Mouse (Mus musculus) megakaryocyte-erythroid progenitor cell, adult 5 weeks (primary cell): ENCODE results near the gene Olfr103. TPM values are rescaled to one million over a fixed set of nuclear protein-coding genes. Genes with fewer than 3 reads are reported as not detected.

Experiments used
- polyA plus RNA-seq: library from polyadenylated mRNA; stranded (reverse); fragments of >175 nt; gene quantifications from 2 replicates; pipeline ENCODE4 v1.2.3, GENCODE M21; 2012

The Olfr103 gene
- polyA plus RNA-seq: not detected in 2 replicates

GRCm38 (mm10) chr17:37339598-37339997 is at the start of gene Olfr103:
Olfr103 (minus strand) TSS chr17:37339698.

GRCm38 (mm10) chr17:37378733-37379132 is 39.2 kb upstream of the Olfr103 start, which contains the start of gene Olfr105-ps:
Olfr105-ps (plus strand) TSS chr17:37379033.

GRCm38 (mm10) chr17:37359282-37359681 is 19.8 kb upstream of the Olfr103 start, which contains the start of gene Olfr104-ps:
Olfr104-ps (plus strand) TSS chr17:37359582.

DNA sequence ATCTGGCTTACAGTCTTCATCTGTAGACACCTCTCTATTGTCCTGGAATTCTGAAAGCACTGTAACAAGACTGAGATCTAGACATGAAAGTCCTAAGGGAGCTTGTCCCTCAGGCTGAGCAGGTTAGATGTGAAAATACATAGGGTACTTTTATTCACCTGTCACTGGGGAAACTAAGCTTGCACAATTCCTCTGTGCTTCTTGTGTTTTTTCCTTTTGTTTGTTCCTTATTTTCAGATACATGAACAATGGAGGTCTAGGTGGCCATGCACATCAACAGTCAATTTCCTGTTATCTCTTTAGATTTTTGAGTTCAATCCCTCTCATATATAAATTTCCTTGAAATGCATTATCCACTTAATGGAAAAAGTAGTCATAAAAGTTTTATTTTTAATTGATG is 22.5 kb downstream of the Olfr103 start, which contains the start of gene Olfr102:
Gene Olfr102 (minus strand): TSS at position 101 of the 400 bp plus-strand sequence.

GRCm38 (mm10) chr17:37304213-37304612 is 35.3 kb downstream of the Olfr103 start, which contains the start of gene Olfr101:
Olfr101 (minus strand) TSS chr17:37304313.

Other genes with a start within 250 kb of the Olfr103 start
- gene Olfr91, start 241.4 kb downstream of the Olfr103 start, polyA plus RNA-seq: not detected in 2 replicates
- not detected in 2 replicates for gene Olfr92, start 219.6 kb downstream of the Olfr103 start, polyA plus RNA-seq
- not detected in 2 replicates for gene Olfr93, start 178.2 kb downstream of the Olfr103 start, polyA plus RNA-seq
- gene Ubd, start 145.8 kb downstream of the Olfr103 start, polyA plus RNA-seq: not detected in 2 replicates
- not detected in 2 replicates for gene Olfr94, start 138.7 kb downstream of the Olfr103 start, polyA plus RNA-seq
- 0.02 TPM in 1 of 2 replicates, not detected in the other for gene Olfr95, start 126.6 kb downstream of the Olfr103 start, polyA plus RNA-seq
- gene Olfr96, start 119.6 kb downstream of the Olfr103 start, polyA plus RNA-seq: not detected in 2 replicates
- not detected in 2 replicates for gene Olfr97, start 102.4 kb downstream of the Olfr103 start, polyA plus RNA-seq
- gene Olfr98, start 75.9 kb downstream of the Olfr103 start, polyA plus RNA-seq: not detected in 2 replicates
- 1.8 and 2.2 TPM in 2 replicates for gene H2-M3, start 69.5 kb downstream of the Olfr103 start, polyA plus RNA-seq
- gene Olfr99, start 56.2 kb downstream of the Olfr103 start, polyA plus RNA-seq: not detected in 2 replicates
- not detected in 2 replicates for gene Olfr101, start 35.4 kb downstream of the Olfr103 start, polyA plus RNA-seq
- gene Olfr102, start 22.6 kb downstream of the Olfr103 start, polyA plus RNA-seq: not detected in 2 replicates
- gene Olfr104-ps, start 19.9 kb upstream of the Olfr103 start, polyA plus RNA-seq: not detected in 2 replicates
- 0.03 TPM in 1 of 2 replicates, not detected in the other for gene Olfr105-ps, start 39.3 kb upstream of the Olfr103 start, polyA plus RNA-seq
- not detected in 2 replicates for gene Olfr106-ps, start 50.7 kb upstream of the Olfr103 start, polyA plus RNA-seq
- gene Olfr107, start 59.5 kb upstream of the Olfr103 start, polyA plus RNA-seq: not detected in 2 replicates
- not detected in 2 replicates for gene Olfr108, start 105.8 kb upstream of the Olfr103 start, polyA plus RNA-seq
- gene Olfr109, start 119.2 kb upstream of the Olfr103 start, polyA plus RNA-seq: not detected in 2 replicates
- gene H2-M2, start 143.9 kb upstream of the Olfr103 start, polyA plus RNA-seq: not detected in 2 replicates
- gene Olfr110, start 152.8 kb upstream of the Olfr103 start, polyA plus RNA-seq: not detected in 2 replicates
- gene Olfr111, start 168.3 kb upstream of the Olfr103 start, polyA plus RNA-seq: not detected in 2 replicates
- gene Olfr112, start 229.8 kb upstream of the Olfr103 start, polyA plus RNA-seq: not detected in 2 replicates
- not detected in 2 replicates for gene Olfr113, start 238.0 kb upstream of the Olfr103 start, polyA plus RNA-seq